Mouse (Mus musculus) limb, embryonic 11.5 days (tissue): Measurements from ENCODE around the gene Pofut1. TPM values are rescaled to one million over a fixed set of nuclear protein-coding genes. Genes with fewer than 3 reads are reported as not detected.

Source experiments
- ATAC-seq: fragments of 200-750 bp; cut with Nextera tagmentation; 2 replicates; pipeline ENCODE4 v1.8.0; 2017; ENCODE audit warnings: low read depth; ENCODE audit not compliant: insufficient number of reproducible peaks, low FRiP score, low TSS enrichment
- DNase-seq: peaks from one replicate; pipeline ENCODE4 v3.0.0-alpha.2; 2015; ENCODE audit warnings: low spot score
- H3K27ac ChIP-seq: fragments of 300-500 bp; sonication (generic); replicated peaks from 2 replicates; pipeline ENCODE4 v1.5.1; 2014; ENCODE audit warnings: low read depth, mild to moderate bottlenecking, low read length
- H3K27me3 ChIP-seq: fragments of 300-500 bp; sonication (generic); 2 replicates; pipeline ENCODE4 v1.6.1; 2014; ENCODE audit warnings: mild to moderate bottlenecking, low read length, mixed read lengths; ENCODE audit not compliant: control insufficient read depth, insufficient read depth
- H3K36me3 ChIP-seq: fragments of 300-500 bp; sonication (generic); 2 replicates; pipeline ENCODE4 v1.6.1; 2014; ENCODE audit warnings: mild to moderate bottlenecking, low read length, moderate library complexity, mixed read lengths; ENCODE audit not compliant: control insufficient read depth, insufficient read depth
- H3K4me1 ChIP-seq: fragments of 300-500 bp; sonication (generic); 2 replicates; pipeline ENCODE4 v1.6.1; 2014; ENCODE audit warnings: low read length, mixed read lengths; ENCODE audit not compliant: control insufficient read depth, insufficient read depth
- H3K4me2 ChIP-seq: fragments of 300-500 bp; sonication (generic); 2 replicates; pipeline ENCODE4 v1.6.1; 2014; ENCODE audit warnings: low read depth, mild to moderate bottlenecking, moderate library complexity; ENCODE audit not compliant: severe bottlenecking
- H3K4me3 ChIP-seq: fragments of 300-500 bp; sonication (generic); 2 replicates; pipeline ENCODE4 v1.5.1; 2014; ENCODE audit warnings: low read depth, low read length
- H3K9ac ChIP-seq: fragments of 300-500 bp; sonication (generic); 2 replicates; pipeline ENCODE4 v1.6.1; 2014; ENCODE audit warnings: mild to moderate bottlenecking, low read length
- H3K9me3 ChIP-seq: fragments of 300-500 bp; sonication (generic); 2 replicates; pipeline ENCODE4 v1.6.1; 2016; ENCODE audit warnings: low read length; ENCODE audit not compliant: control insufficient read depth
- WGBS: fragments of 180-500 bp; shearing (Covaris S2); extraction: QIAGEN DNeasy Blood & Tissue Kit; methylation state at CpG from one replicate; pipeline ENCODE4 v1.1.7; 2014; 5-methylcytosine and 5-hydroxymethylcytosine counted together
- polyA plus RNA-seq: library from polyadenylated mRNA; unstranded; fragments of >200 nt; fragmentation: Nextera tagmentation; extraction: Ambion mirVana; gene quantifications from 2 replicates; pipeline ENCODE4 v1.2.1, GENCODE M21; 2014

The Pofut1 gene
- polyA plus RNA-seq, 1 experiment from 2014 or later = 7.3 TPM

DNA sequence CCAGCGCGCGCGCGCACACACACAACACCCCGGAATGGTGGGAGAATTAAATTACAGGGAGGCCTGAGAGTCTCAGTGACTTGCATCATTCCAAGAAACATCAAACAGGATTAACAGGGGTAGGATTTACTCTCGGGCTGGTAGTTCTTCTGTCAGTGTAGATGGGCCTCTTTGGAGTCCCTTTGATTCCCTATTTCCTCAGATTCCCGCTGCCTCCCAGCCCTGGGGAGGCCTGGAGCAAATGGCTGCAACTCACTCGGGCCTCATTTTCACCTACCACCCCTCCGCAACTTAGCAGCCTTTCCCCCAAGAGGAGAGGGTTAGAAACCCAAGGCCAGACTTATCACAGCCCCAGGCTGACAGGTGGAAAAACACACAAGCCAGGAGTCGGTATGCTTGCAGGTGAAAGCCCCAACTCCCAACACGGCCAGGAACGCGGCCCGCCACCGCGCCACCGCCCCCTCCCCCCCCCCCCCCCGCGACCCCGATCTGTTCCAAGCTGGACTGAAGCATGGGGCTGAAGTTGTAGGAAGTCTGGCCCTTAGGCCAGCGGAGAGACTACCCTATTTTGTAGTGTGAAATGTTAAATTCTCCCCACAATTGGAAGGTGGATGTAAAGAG is 1.4 kb upstream of the Pofut1 start:
- 4% methylated on average over 19 of the region's 22 CpGs for WGBS
- Histone ChIP-seq H3K27ac (no peak overlapping the region), H3K27me3 (no peaks in the 10 kb centered on the region), H3K4me3 (peak overlapping the region; percentile 92), H3K4me2 (peak overlapping the region; percentile 75), H3K9ac (peak overlapping the region; percentile 96), H3K4me1 (peaks cover 11% of the 10 kb centered on the region), H3K36me3 (no peaks in the 10 kb centered on the region; the same call in none of the 2 replicates), H3K9me3 (no peaks in the 10 kb centered on the region)
- DNase-seq (peak; percentile 30), ATAC-seq (no peak)

DNA sequence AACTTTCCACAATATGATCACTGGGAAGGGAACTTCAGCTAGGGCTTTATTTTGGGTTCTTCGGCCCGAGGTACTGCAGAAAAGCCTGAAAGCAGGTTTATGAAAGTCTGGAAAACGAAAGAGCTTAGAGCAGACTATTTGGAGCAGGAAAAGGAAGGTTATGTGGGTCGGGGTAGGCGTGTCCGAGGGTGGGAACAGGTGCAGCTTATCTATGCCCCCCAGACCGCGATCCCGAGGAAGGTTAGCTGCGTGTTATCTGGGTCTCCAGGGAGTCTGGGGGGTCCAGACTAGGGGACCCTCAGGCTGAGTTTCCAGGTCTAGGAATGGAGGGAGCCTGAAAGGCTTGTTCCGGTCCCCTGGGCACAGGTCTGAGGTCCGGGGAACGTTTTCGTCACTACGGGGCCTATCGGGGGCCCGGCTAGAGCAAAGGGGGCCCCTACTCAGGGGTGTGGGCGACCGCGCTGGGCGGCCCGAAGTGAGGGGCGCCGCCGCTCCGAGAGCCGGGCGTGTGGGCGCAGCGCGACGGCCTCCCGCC is 565 bp upstream of the Pofut1 start:
- ATAC-seq (peak; percentile 65), DNase-seq (no peak)
- peaks cover 2% of the 10 kb centered on the region for H3K36me3 ChIP-seq
- under 1% methylated on average over 33 of the region's 33 CpGs for WGBS
- peak overlapping the region; percentile 75 for H3K4me2 ChIP-seq
- H3K9ac ChIP-seq = peak overlapping the region; percentile 96
- H3K27me3 ChIP-seq = no peaks in the 10 kb centered on the region
- peak overlapping the region; percentile 92 for H3K4me3 ChIP-seq
- peaks cover 11% of the 10 kb centered on the region for H3K4me1 ChIP-seq
- peak overlapping the region; percentile 80 for H3K27ac ChIP-seq
- H3K9me3 ChIP-seq = no peaks in the 10 kb centered on the region

DNA sequence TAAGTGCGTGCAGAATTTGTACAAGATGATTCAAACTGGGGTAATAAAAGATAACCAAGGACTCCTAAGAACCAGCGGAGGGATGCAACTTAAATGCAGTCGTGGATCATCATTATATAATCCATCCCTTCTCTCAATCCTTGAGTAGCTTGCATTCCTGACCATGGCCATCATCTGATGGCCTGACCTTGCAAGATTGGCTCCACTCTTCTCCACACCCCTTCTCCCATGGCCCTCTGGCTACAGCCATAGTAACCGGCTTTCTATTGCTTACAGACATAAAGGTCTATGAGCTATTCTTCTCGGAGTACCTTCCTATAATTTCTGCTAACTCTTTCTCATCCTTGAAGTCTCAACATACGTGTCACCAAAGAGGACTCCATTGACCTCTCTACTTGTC is 823 bp downstream of the Pofut1 start:
- Histone ChIP-seq H3K9ac (peak overlapping the region; percentile 96; the same call in 1 of the 2 replicates), H3K4me1 (peaks cover 11% of the 10 kb centered on the region), H3K27ac (no peak overlapping the region), H3K36me3 (peaks cover 4% of the 10 kb centered on the region), H3K9me3 (no peaks in the 10 kb centered on the region), H3K4me3 (peak overlapping the region; percentile 92), H3K4me2 (peak overlapping the region; percentile 75), H3K27me3 (no peaks in the 10 kb centered on the region)
- DNase-seq = no peak
- no peak for ATAC-seq
- 71% methylated on average over 6 of the region's 6 CpGs for WGBS

DNA sequence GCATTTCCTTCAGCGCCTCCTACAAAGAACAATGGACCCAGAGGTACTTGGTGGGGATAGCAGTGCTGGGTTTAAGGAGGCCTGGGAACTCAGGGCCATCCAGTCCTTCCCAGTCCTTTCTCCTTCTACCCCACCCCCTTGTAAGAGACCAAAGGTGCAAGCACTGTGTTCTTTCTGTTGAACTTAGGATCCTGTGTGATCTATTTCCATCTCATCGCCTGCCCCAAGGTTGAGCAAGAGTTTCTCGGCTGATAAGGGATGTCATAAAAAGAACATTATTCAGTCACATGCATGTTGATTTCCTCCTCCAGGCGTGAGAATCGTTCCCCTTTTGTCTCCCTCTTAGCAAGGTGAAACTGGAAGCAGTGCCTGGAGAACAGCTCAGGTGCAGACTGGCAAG is 8.4 kb downstream of the Pofut1 start:
- no peak overlapping the region for H3K4me2 ChIP-seq
- no peaks in the 10 kb centered on the region for H3K27me3 ChIP-seq
- H3K9ac ChIP-seq = no peak overlapping the region
- WGBS = 91% methylated on average over 5 of the region's 5 CpGs
- H3K27ac ChIP-seq = no peak overlapping the region
- H3K9me3 ChIP-seq = no peaks in the 10 kb centered on the region
- H3K4me1 ChIP-seq = no peaks in the 10 kb centered on the region
- DNase-seq = no peak
- no peak overlapping the region for H3K4me3 ChIP-seq
- H3K36me3 ChIP-seq = peaks cover 13% of the 10 kb centered on the region
- no peak for ATAC-seq

DNA sequence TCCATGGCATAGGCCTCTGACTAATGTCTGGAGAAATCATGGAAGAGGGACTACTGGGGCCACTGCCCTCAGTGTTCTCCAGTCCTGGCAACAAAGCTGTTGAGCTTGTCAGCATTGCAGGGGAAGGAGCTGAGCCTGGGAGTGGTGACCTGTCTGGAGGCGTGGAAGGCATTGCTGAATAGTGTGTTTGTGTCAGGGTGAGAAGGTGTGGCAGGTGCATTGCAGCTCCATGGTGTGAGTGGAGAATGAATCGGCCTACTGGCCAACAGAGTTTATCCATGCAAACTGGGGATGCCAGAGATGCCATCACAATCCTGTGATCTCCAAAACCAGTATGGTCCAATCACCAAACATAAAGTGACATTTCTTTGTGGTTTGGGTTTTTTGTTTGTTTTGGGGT is 15.3 kb downstream of the Pofut1 start:
- no peaks in the 10 kb centered on the region for H3K27me3 ChIP-seq
- H3K9me3 ChIP-seq = no peaks in the 10 kb centered on the region
- H3K9ac ChIP-seq = no peak overlapping the region
- 81% methylated on average over 2 of the region's 2 CpGs for WGBS
- DNase-seq (no peak), ATAC-seq (no peak)
- no peak overlapping the region for H3K4me3 ChIP-seq
- peaks cover 5% of the 10 kb centered on the region; the same call in 1 of the 2 replicates for H3K36me3 ChIP-seq
- H3K4me2 ChIP-seq = no peak overlapping the region
- no peaks in the 10 kb centered on the region for H3K4me1 ChIP-seq
- H3K27ac ChIP-seq = no peak overlapping the region

DNA sequence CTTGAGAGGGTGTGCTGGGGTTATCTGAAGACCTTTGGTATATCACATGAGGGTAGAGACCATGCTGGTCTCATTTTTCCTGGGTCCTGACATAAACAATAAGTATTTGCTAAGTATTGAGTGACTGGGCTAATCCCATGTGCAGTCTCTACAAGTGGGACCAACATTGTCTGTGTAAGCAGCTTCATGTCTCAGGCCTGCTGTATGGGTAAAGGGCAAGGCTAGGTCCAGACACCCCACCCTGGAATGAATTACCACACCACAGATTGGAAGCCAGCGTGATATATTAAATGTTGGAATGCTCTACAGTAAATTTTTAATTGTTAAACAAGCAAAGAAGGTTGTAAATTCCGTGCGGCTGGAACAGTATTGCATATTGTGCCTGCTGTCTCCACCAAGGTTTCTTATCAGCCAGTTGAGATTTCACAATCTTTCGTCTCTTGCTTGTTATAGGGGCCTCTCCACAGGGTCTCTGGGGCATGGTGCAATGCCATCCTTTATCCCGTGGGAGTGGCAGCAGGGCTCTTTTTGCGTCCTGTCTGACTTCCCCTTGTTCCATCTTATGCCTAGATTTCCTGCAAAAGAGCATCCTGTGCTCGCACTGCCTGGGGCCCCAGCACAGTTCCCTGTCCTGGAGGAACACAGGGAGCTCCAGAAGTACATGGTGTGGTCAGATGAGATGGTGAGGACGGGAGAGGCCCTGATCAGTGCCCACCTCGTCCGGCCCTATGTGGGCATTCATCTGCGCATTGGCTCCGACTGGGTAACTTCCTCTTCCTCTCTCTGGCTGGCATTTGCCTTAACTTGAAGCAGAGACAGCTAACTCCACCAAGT is 17.9 kb downstream of the Pofut1 start:
- Histone ChIP-seq H3K27me3 (no peaks in the 10 kb centered on the region), H3K9ac (no peak overlapping the region), H3K27ac (no peak overlapping the region), H3K4me2 (no peak overlapping the region), H3K36me3 (peaks cover 8% of the 10 kb centered on the region; the same call in 1 of the 2 replicates), H3K9me3 (no peaks in the 10 kb centered on the region), H3K4me3 (no peak overlapping the region), H3K4me1 (no peaks in the 10 kb centered on the region)
- DNase-seq (no peak), ATAC-seq (no peak)
- 88% methylated on average over 12 of the region's 12 CpGs for WGBS

DNA sequence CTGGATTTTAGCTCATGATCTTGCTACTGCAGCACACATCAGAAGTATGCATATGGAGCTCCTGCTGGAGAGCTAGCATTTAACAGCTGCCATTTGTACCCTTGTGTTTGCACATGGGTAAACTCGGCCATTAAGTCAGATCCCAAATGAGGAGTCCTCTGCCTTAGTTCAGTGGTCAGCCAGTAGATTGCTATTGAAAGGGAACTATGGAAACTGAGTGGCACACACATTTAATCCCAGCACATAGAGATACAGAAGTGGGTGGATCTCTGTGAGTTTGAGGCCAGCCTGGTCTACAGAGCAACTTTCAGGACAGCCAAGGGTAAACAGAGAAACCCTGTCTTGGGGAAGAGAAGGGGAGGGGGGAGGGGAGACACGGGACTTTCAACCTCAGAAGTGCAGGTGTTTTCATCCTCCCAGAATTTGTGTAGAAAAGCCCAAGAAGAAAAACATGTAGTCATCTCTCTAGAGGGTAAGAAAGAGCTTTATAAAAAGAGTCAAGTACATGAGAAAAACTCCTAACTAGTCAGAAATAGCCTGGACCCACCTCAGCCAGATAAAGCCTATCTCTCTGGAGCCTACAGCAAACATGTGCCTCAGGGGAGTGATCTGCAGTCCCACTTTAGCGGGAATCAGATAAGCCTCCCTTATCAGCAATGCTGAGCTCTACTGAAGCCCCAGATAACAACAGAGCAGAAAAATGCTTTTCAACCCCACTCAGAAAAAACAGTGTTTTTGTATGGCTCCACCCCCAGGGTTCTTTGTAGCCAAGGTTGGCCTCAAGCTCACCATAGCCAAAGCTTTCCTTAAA is 18.7 kb downstream of the Pofut1 start:
- ATAC-seq (no peak), DNase-seq (no peak)
- Histone ChIP-seq H3K4me3 (no peak overlapping the region), H3K36me3 (peaks cover 5% of the 10 kb centered on the region; the same call in 1 of the 2 replicates), H3K27me3 (no peaks in the 10 kb centered on the region), H3K4me2 (no peak overlapping the region), H3K9me3 (no peaks in the 10 kb centered on the region), H3K4me1 (no peaks in the 10 kb centered on the region), H3K9ac (no peak overlapping the region), H3K27ac (no peak overlapping the region)
- 66% methylated on average over 3 of the region's 3 CpGs for WGBS

DNA sequence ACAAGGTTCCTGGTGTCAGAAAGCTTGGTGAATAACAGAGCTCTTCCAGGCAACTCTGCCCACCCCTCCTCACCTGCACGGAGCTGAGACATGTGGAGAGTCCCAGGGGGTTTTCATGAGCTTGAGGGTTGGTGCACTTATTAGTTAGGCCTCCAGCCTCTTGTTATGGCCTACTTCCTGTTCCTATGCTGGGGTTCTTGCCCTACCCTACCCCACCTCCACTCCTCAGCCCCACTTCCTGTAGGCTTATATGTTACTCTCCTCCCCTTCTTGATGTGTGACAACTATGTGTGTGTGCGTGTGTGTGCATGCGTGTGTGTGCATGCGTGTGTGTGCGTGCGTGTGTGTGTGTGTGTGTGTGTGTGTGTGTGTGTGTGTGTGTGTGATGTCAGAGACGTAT is 21.7 kb downstream of the Pofut1 start:
- H3K36me3 ChIP-seq = peaks cover 14% of the 10 kb centered on the region; the same call in 1 of the 2 replicates
- no peaks in the 10 kb centered on the region for H3K9me3 ChIP-seq
- WGBS = 93% methylated on average over 7 of the region's 7 CpGs
- no peak overlapping the region for H3K9ac ChIP-seq
- DNase-seq = no peak
- H3K4me1 ChIP-seq = no peaks in the 10 kb centered on the region
- H3K27me3 ChIP-seq = no peaks in the 10 kb centered on the region
- H3K27ac ChIP-seq = no peak overlapping the region
- ATAC-seq = no peak
- no peak overlapping the region for H3K4me2 ChIP-seq
- H3K4me3 ChIP-seq = no peak overlapping the region
